Mouse (Mus musculus): ENCODE results near the gene Plekha6. TPM values are rescaled to one million over a fixed set of nuclear protein-coding genes. Genes with fewer than 3 reads are reported as not detected.

Plekha6 gene
- polyA plus RNA-seq, 1 experiment from 2014 or later, result 18.7 TPM

- Histone ChIP-seq H3K4me3 (no peak overlapping the region), H3K9ac (no peak overlapping the region), H3K27ac (ENCODE audit: poor library complexity, severe bottlenecking) (no peak overlapping the region), H3K27me3 (replicated peaks) (peaks cover 79% of the 10 kb centered on the region), H3K4me2 (peak overlapping the region; percentile 96; the same call in 1 of the 2 replicates), H3K9me3 (replicated peaks) (no peaks in the 10 kb centered on the region), H3K36me3 (no peaks in the 10 kb centered on the region), H3K4me1 (replicated peaks) (peaks cover 23% of the 10 kb centered on the region)
- no peak for ATAC-seq (ENCODE audit: insufficient number of reproducible peaks, low FRiP score)
- WGBS, result 28% methylated on average over 11 of the region's 11 CpGs
Observed at GRCm38 (mm10) chr1:133165111-133165510, 1.1 kb downstream of the Plekha6 start.

DNA sequence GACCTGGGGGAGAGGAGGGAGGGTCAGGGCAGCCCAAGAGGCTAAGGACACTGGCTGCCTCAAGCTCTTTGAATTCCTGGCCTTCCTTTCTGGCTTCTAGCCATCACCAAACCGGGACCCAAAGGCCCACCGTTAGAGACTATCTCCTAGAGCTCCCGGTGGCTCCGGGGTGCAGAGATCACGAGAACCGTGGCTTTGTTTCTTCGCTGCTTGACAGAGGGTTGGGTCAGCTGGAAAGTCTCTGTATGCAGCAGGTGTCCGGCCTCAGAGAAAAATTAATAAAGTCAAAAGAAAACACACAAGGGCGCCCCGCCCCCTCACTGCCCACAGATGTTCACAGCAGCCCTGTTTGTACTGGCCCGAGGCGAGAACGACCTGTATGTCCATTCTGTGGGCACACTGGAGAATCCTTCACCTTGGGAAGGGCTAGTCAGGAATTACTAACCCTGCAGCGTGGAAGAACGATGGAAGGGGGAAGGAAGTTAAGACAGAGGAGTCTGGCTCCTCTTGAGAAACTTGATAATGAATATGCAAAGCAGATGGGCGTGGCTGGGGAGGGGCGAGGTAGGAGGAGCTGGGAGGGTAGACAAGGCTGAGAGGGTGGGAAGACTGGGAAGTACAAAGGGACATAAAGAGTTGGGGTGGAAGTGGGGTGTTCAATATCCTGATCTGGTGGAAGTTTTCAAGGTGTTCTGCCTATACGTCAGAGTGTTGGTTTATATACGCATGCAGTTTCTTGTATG, 4.5 kb downstream of the Plekha6 start:
- H3K4me2 ChIP-seq, result peak overlapping the region; percentile 38
- no peak overlapping the region for H3K4me3 ChIP-seq

GRCm38 (mm10) chr1:133170196-133170595, 6.2 kb downstream of the Plekha6 start:
- 73% methylated on average over 8 of the region's 8 CpGs for WGBS
- H3K4me1 ChIP-seq (replicated peaks), result peaks cover 4% of the 10 kb centered on the region
- H3K9me3 ChIP-seq (replicated peaks), result no peaks in the 10 kb centered on the region
- peaks cover 57% of the 10 kb centered on the region for H3K27me3 ChIP-seq (replicated peaks)
- ATAC-seq (ENCODE audit: insufficient number of reproducible peaks, low FRiP score), result no peak
- no peak overlapping the region for H3K4me3 ChIP-seq
- H3K27ac ChIP-seq (ENCODE audit: poor library complexity, severe bottlenecking), result no peak overlapping the region
- no peak overlapping the region for H3K9ac ChIP-seq
- H3K4me2 ChIP-seq, result no peak overlapping the region
- H3K36me3 ChIP-seq, result no peaks in the 10 kb centered on the region

More for the DNA sequence above, 4.5 kb downstream of the Plekha6 start:
- Histone ChIP-seq H3K4me1 (replicated peaks) (peaks cover 19% of the 10 kb centered on the region), H3K27me3 (replicated peaks) (peaks cover 74% of the 10 kb centered on the region), H3K9ac (no peak overlapping the region), H3K27ac (ENCODE audit: poor library complexity, severe bottlenecking) (no peak overlapping the region), H3K36me3 (no peaks in the 10 kb centered on the region), H3K9me3 (replicated peaks) (no peaks in the 10 kb centered on the region)
- no peak; the same call in 1 of the 2 replicates for ATAC-seq (ENCODE audit: insufficient number of reproducible peaks, low FRiP score)
- WGBS, result 44% methylated on average over 19 of the region's 19 CpGs

GRCm38 (mm10) chr1:133171357-133171756, 7.3 kb downstream of the Plekha6 start:
- Histone ChIP-seq H3K27me3 (replicated peaks) (peaks cover 52% of the 10 kb centered on the region), H3K4me1 (replicated peaks) (peaks cover 4% of the 10 kb centered on the region; the same call in 1 of the 2 replicates), H3K36me3 (no peaks in the 10 kb centered on the region), H3K9ac (no peak overlapping the region), H3K9me3 (replicated peaks) (no peaks in the 10 kb centered on the region), H3K4me2 (no peak overlapping the region), H3K4me3 (no peak overlapping the region), H3K27ac (ENCODE audit: poor library complexity, severe bottlenecking) (no peak overlapping the region)
- 87% methylated on average over 9 of the region's 9 CpGs for WGBS
- ATAC-seq (ENCODE audit: insufficient number of reproducible peaks, low FRiP score), result no peak

DNA sequence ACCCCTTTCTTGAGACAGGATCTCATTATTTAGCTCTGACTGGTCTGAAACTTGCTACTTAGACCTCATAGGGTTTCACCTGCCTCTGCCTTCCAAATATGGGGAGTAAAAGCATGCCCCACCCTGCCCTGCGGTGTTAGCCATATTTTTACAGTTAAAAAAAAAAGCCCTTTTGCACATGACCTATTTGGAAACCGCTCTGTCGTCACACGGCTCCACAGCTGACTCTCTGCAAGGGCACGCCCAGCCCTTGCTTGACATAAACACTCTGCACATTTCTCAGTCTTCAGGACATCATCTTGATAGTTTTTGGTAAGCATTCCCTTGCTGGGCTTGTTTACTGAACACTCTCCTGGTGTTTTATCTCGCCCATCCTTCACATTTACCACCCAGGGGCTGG, 11.1 kb downstream of the Plekha6 start:
- H3K4me1 ChIP-seq (replicated peaks), result no peaks in the 10 kb centered on the region
- no peaks in the 10 kb centered on the region for H3K36me3 ChIP-seq
- H3K9ac ChIP-seq, result no peak overlapping the region
- WGBS, result 65% methylated on average over 6 of the region's 6 CpGs
- no peak for ATAC-seq (ENCODE audit: insufficient number of reproducible peaks, low FRiP score)
- no peak overlapping the region for H3K27ac ChIP-seq (ENCODE audit: poor library complexity, severe bottlenecking)
- no peak overlapping the region for H3K4me2 ChIP-seq
- H3K9me3 ChIP-seq (replicated peaks), result no peaks in the 10 kb centered on the region
- peaks cover 31% of the 10 kb centered on the region for H3K27me3 ChIP-seq (replicated peaks)
- H3K4me3 ChIP-seq, result no peak overlapping the region

DNA sequence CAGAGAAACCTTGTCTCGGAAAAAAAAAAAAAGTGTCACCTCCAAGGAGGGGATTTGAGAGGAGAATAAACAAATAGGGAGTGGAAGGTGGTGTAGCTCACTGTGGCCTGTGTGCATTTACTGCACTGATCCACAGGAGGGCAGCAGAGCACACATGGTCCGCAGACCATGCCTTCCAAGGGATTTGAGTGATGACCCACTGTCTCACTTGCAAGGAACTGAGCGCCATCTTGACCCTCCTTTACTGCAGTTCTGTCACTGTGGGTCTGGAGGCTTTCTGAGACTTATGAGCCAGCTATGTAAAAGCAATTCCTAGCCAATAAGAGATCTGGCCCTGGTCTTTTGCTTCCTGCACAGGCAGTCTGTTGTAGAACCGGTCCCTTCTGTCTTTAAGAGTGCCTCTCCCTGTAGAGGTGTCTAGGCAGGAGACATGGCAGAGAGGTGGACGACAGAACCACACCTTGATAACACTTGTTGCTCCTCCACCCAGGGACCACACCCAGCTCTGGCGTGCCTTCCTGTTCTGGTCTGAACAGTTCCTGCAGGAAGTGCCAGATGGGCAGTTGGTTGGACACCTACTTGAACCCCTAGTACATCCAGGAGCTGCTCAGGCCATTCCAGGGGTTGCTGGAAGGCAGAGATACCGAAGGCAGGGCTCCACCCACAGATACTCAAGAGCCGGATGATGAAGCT, 13.6 kb downstream of the Plekha6 start:
- Histone ChIP-seq H3K9ac (no peak overlapping the region), H3K9me3 (replicated peaks) (no peaks in the 10 kb centered on the region), H3K4me1 (replicated peaks) (peaks cover 15% of the 10 kb centered on the region), H3K36me3 (no peaks in the 10 kb centered on the region), H3K4me3 (no peak overlapping the region), H3K27me3 (replicated peaks) (peaks cover 8% of the 10 kb centered on the region; the same call in 1 of the 2 replicates), H3K27ac (ENCODE audit: poor library complexity, severe bottlenecking) (no peak overlapping the region), H3K4me2 (no peak overlapping the region)
- no peak for ATAC-seq (ENCODE audit: insufficient number of reproducible peaks, low FRiP score)
- WGBS, result 40% methylated on average over 8 of the region's 8 CpGs

- no peak overlapping the region for H3K27ac ChIP-seq (ENCODE audit: poor library complexity, severe bottlenecking)
- H3K36me3 ChIP-seq, result no peaks in the 10 kb centered on the region
- WGBS, result 73% methylated on average over 11 of the region's 11 CpGs
- H3K27me3 ChIP-seq (replicated peaks), result peaks cover 8% of the 10 kb centered on the region; the same call in 1 of the 2 replicates
- no peak overlapping the region for H3K4me3 ChIP-seq
- H3K9me3 ChIP-seq (replicated peaks), result no peaks in the 10 kb centered on the region
- H3K4me1 ChIP-seq (replicated peaks), result peaks cover 23% of the 10 kb centered on the region
- H3K4me2 ChIP-seq, result no peak overlapping the region
- no peak overlapping the region for H3K9ac ChIP-seq
- ATAC-seq (ENCODE audit: insufficient number of reproducible peaks, low FRiP score), result no peak
Observed at GRCm38 (mm10) chr1:133178732-133179440, 14.9 kb downstream of the Plekha6 start.

- H3K9me3 ChIP-seq (replicated peaks), result no peaks in the 10 kb centered on the region
- H3K36me3 ChIP-seq, result no peaks in the 10 kb centered on the region
- no peak overlapping the region for H3K27ac ChIP-seq (ENCODE audit: poor library complexity, severe bottlenecking)
- peaks cover 8% of the 10 kb centered on the region; the same call in 1 of the 2 replicates for H3K27me3 ChIP-seq (replicated peaks)
- under 1% methylated on average over 31 of the region's 31 CpGs for WGBS
- peak; percentile 73 for ATAC-seq (ENCODE audit: insufficient number of reproducible peaks, low FRiP score)
- peaks cover 23% of the 10 kb centered on the region for H3K4me1 ChIP-seq (replicated peaks)
- peak overlapping the region; percentile 59 for H3K9ac ChIP-seq
- peak overlapping the region; percentile 45 for H3K4me3 ChIP-seq
- peak overlapping the region; percentile 75 for H3K4me2 ChIP-seq
Observed at GRCm38 (mm10) chr1:133181072-133182015, 17.3 kb downstream of the Plekha6 start.

DNA sequence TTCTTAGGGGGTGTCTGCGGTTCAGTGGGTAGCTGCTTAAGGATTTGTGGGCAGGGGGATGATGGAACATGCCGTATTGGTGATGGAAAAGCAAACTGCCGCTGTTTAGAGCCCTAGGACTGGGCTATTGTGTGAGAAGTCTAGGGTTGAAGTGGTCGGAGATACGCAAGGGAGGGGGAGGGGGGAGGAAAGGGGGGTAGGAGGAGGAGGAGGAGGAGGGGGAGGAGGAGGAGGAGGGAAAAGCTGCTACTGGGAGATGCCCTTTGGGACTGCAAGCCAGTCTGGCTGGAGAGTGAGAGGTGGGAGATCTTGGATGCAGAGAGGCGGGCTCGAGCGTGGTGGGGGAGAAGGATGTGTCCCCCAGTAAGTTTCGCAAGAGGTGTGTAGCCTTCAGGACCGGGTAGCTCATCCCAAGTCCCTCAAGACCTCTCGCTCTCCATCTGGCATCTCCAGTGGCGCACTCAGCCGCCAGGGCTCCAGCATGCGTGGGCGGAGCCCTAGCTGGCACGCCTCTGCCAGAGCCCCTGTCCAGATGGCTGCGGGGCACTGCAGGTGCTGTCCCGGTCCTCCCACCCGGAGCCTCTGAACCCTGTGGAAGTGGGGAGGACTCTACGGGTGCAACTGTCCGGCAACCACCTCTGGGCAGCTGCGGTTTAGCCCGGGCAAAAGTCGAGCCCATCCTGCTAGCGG, 18.2 kb downstream of the Plekha6 start:
- H3K9ac ChIP-seq, result peak overlapping the region; percentile 59
- H3K27me3 ChIP-seq (replicated peaks), result peaks cover 8% of the 10 kb centered on the region; the same call in 1 of the 2 replicates
- peak overlapping the region; percentile 45 for H3K4me3 ChIP-seq
- no peaks in the 10 kb centered on the region for H3K36me3 ChIP-seq
- peak; percentile 33; the same call in 1 of the 2 replicates for ATAC-seq (ENCODE audit: insufficient number of reproducible peaks, low FRiP score)
- no peak overlapping the region for H3K27ac ChIP-seq (ENCODE audit: poor library complexity, severe bottlenecking)
- no peaks in the 10 kb centered on the region for H3K9me3 ChIP-seq (replicated peaks)
- H3K4me1 ChIP-seq (replicated peaks), result peaks cover 23% of the 10 kb centered on the region
- under 1% methylated on average over 25 of the region's 25 CpGs for WGBS
- peak overlapping the region; percentile 75 for H3K4me2 ChIP-seq

- H3K27ac ChIP-seq (ENCODE audit: poor library complexity, severe bottlenecking), result no peak overlapping the region
- H3K4me3 ChIP-seq, result peak overlapping the region; percentile 45
- WGBS, result 1% methylated on average over 16 of the region's 16 CpGs
- no peaks in the 10 kb centered on the region for H3K9me3 ChIP-seq (replicated peaks)
- 0 out of 2 replicates have a peak, but pooled peaks have one; percentile 3 for ATAC-seq (ENCODE audit: insufficient number of reproducible peaks, low FRiP score)
- H3K27me3 ChIP-seq (replicated peaks), result peaks cover 8% of the 10 kb centered on the region; the same call in 1 of the 2 replicates
- H3K36me3 ChIP-seq, result no peaks in the 10 kb centered on the region
- H3K4me2 ChIP-seq, result peak overlapping the region; percentile 75
- H3K4me1 ChIP-seq (replicated peaks), result peaks cover 25% of the 10 kb centered on the region
- H3K9ac ChIP-seq, result peak overlapping the region; percentile 59
Observed at GRCm38 (mm10) chr1:133182706-133183095, 18.7 kb downstream of the Plekha6 start.

All from heart, embryonic 12.5 days (tissue).